Mouse (Mus musculus): ENCODE data around the gene Trim32. TPM values are rescaled to one million over a fixed set of nuclear protein-coding genes. Genes with fewer than 3 reads are reported as not detected.

Trim32 gene
- total RNA-seq (2023): 4.1 to 11.0 TPM (median 6.1 TPM) in 4 replicates

GRCm38 (mm10) chr4:65604504-65605150 is at the start of gene Trim32:
Gene Trim32, plus strand, starts transcription at chr4:65604986.

